Mouse (Mus musculus): Measurements from ENCODE around the gene Bub1b. TPM values are rescaled to one million over a fixed set of nuclear protein-coding genes. Genes with fewer than 3 reads are reported as not detected.
A peak's percentile ranks its signal among the peaks of the same experiment; 100 is the strongest.

Gene Bub1b
- total and polyA plus RNA-seq, 3 experiments: 91.5 to 118 (median 99.3) TPM

DNA sequence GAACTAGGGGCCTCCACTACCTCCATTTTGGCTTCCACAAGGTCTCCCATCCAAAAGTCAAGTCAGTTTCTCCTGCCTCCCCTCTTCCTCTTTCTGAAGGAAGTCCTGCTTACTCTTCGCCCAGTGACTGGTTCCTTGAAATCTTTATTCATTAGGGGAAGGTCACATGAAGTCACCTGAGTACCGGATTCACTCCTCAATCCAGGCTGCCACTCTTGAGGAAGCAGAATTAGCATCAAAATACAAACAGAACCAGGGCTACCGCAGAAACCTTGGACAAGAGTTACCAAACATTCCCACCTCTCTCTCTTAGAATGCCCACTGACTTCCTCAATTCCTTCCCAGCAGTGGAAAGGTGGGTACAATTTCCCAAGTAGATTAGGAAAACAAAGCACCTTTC, 10.3 kb upstream of the Bub1b start:
- dilution Hi-C loops (cut with MboI; ENCODE audit: extremely low pct_ligation_motif_present, extremely low pct_unique_long_range_greater_than_20kb, low sequenced_read_pairs) (no loop called here), in situ Hi-C loops (cut with MboI; ENCODE audit: low pct_ligation_motif_present, low pct_unique_long_range_greater_than_20kb, low sequenced_read_pairs) (no loop called here)
- Histone ChIP-seq H3K27me3 (replicated peaks) (no peaks in the 10 kb centered on the region), H3K4me1 (ENCODE audit: control insufficient read depth in 1 of 2, insufficient read depth in 2 of 2) (peaks cover 3 to 15% of the 10 kb centered on the region in 2 experiments; a peak in 3 of 4 replicates), H3K27ac (ENCODE audit: insufficient read depth, low read depth) (no peak overlapping the region), H3K36me3 (replicated peaks in 1 of 2; ENCODE audit: control insufficient read depth in 1 of 2, insufficient read depth in 1 of 2, low read length in 1 of 2) (no peaks in the 10 kb centered on the region), H3K79me2 (replicated peaks; ENCODE audit: control insufficient read depth, extremely low read depth, insufficient read depth, poor library complexity, severe bottlenecking) (no peaks in the 10 kb centered on the region), H3K4me2 (ENCODE audit: insufficient read depth, low read depth, poor library complexity, severe bottlenecking) (no peak overlapping the region), H3K4me3 (replicated peaks in 1 of 3; ENCODE audit: low read depth in 2 of 3, low read length in 2 of 3, poor library complexity in 1 of 3) (no peak overlapping the region), H3K9ac (ENCODE audit: insufficient read depth, low read depth) (no peak overlapping the region), H3K9me3 (replicated peaks; ENCODE audit: low read length) (peaks cover 7% of the 10 kb centered on the region)
- TF ChIP-seq ZC3H11A (IDR thresholded peaks at IDR 0.05; ENCODE audit: low read depth, low read length): no peak
- no peak for TF ChIP-seq CHD1 (IDR thresholded peaks at IDR 0.05; ENCODE audit: low read depth, low read length)
- TF ChIP-seq ZMIZ1 (IDR thresholded peaks at IDR 0.05; ENCODE audit: low read depth, low read length): no peak
- no peak for TF ChIP-seq BHLHE40 (IDR thresholded peaks at IDR 0.05; ENCODE audit: low read depth, low read length)
- DNase-seq (ENCODE audit: extremely low read depth): no peak

DNA sequence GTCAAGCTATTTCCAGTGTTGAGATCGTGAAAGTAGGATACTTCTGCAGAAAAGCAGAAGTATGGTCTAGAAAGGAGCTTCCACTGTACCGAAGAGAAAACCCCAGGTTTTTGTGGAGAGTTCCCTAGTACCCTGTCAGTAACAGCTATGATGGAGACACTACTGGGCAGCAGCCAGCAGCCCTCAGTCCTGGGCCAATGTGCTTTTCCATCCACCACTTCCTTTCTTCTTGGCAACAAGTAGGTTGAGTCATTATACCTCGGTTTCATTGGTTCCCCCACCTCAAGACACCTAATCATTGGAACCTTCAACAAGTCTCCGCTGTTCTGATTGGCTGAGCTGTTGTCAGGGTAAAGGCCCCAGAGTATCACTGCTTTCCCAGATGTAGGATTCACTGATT, 6.9 kb upstream of the Bub1b start:
- peaks cover 2% of the 10 kb centered on the region for H3K9me3 ChIP-seq (replicated peaks; ENCODE audit: low read length)
- H3K9ac ChIP-seq (ENCODE audit: insufficient read depth, low read depth): no peak overlapping the region
- no peaks in the 10 kb centered on the region for H3K27me3 ChIP-seq (replicated peaks)
- no peak for TF ChIP-seq NELFE (IDR thresholded peaks at IDR 0.05; ENCODE audit: low read depth, low read length)
- TF ChIP-seq UBTF (IDR thresholded peaks at IDR 0.05; ENCODE audit: low read depth, low read length): no peak
- no peak for TF ChIP-seq MYC (IDR thresholded peaks at IDR 0.05; ENCODE audit: low read depth, low read length)
- no peak for TF ChIP-seq KAT2A (IDR thresholded peaks at IDR 0.05; ENCODE audit: insufficient replicate concordance, low read length)
- TF ChIP-seq E2F4 (IDR thresholded peaks at IDR 0.05; ENCODE audit: insufficient replicate concordance, low read depth, low read length): no peak
- no peak for TF ChIP-seq ETS1 (conservative IDR thresholded peaks at IDR 0.05; ENCODE audit: low read depth, low read length)
- no peak for TF ChIP-seq JUND (conservative IDR thresholded peaks at IDR 0.05; ENCODE audit: low read depth, low read length)
- TF ChIP-seq EP300 (IDR thresholded peaks at IDR 0.05; ENCODE audit: low read length): no peak
- no peak for TF ChIP-seq MXI1 (IDR thresholded peaks at IDR 0.05; ENCODE audit: low read depth, low read length)
- TF ChIP-seq MAX (IDR thresholded peaks at IDR 0.05; ENCODE audit: low read length): no peak
- no peak for TF ChIP-seq BHLHE40 (IDR thresholded peaks at IDR 0.05; ENCODE audit: low read depth, low read length)
- no peak for TF ChIP-seq ZC3H11A (IDR thresholded peaks at IDR 0.05; ENCODE audit: low read depth, low read length)
- TF ChIP-seq SMC3 (IDR thresholded peaks at IDR 0.05; ENCODE audit: low read depth, low read length): no peak
- no peak for TF ChIP-seq JUN (IDR thresholded peaks at IDR 0.05; ENCODE audit: insufficient read depth, low read depth, low read length)
- no peak for TF ChIP-seq HCFC1 (IDR thresholded peaks at IDR 0.05; ENCODE audit: low read depth, low read length)
- TF ChIP-seq CTCF (conservative IDR thresholded peaks at IDR 0.05 in 1 of 2, IDR thresholded peaks at IDR 0.05 in 1 of 2; ENCODE audit: low read depth in 2 of 2, low read length in 2 of 2): no peak
- TF ChIP-seq TCF12 (IDR thresholded peaks at IDR 0.05; ENCODE audit: low read depth, low read length): no peak
- no peaks in the 10 kb centered on the region for H3K79me2 ChIP-seq (replicated peaks; ENCODE audit: control insufficient read depth, extremely low read depth, insufficient read depth, poor library complexity, severe bottlenecking)
- H3K27ac ChIP-seq (ENCODE audit: insufficient read depth, low read depth): no peak overlapping the region
- DNase-seq (ENCODE audit: extremely low read depth): peak; percentile 42
- H3K4me1 ChIP-seq (ENCODE audit: control insufficient read depth in 1 of 2, insufficient read depth in 2 of 2): peaks cover 3 to 15% of the 10 kb centered on the region in 2 experiments; a peak in 3 of 4 replicates
- H3K4me2 ChIP-seq (ENCODE audit: insufficient read depth, low read depth, poor library complexity, severe bottlenecking): 0 out of 2 replicates have a peak overlapping the region, but pooled peaks have one; percentile 14
- dilution Hi-C loops (cut with MboI; ENCODE audit: extremely low pct_ligation_motif_present, extremely low pct_unique_long_range_greater_than_20kb, low sequenced_read_pairs) (no loop called here), in situ Hi-C loops (cut with MboI; ENCODE audit: low pct_ligation_motif_present, low pct_unique_long_range_greater_than_20kb, low sequenced_read_pairs) (no loop called here)
- no peak overlapping the region for H3K4me3 ChIP-seq (replicated peaks in 1 of 3; ENCODE audit: low read depth in 2 of 3, low read length in 2 of 3, poor library complexity in 1 of 3)
- H3K36me3 ChIP-seq (replicated peaks in 1 of 2; ENCODE audit: control insufficient read depth in 1 of 2, insufficient read depth in 1 of 2, low read length in 1 of 2): no peaks in the 10 kb centered on the region

All from CH12.LX (cell line).